Mouse (Mus musculus) CD8-positive naive resting alpha-beta T cell, adult 2 months (primary cell): ENCODE measurements at regions not wholly inside any gene's neighbourhood (a gene's known extent, or its start where the extent isn't known, plus 50 kb on each side); places are given as distances from the start of the nearest gene placed in this dataset.

Source experiments
- DNase-seq, 2 experiments: peaks; one replicate each; pipeline ENCODE4 v3.0.0; 2022; ENCODE audit warnings: low read depth in 2 of 2, low spot score in 2 of 2

GRCm38 (mm10) chr3:60409283-60409633, 63.4 kb upstream of the Mbnl1 start:
- DNase-seq: no peak

- DNase-seq: no peak
Measured at GRCm38 (mm10) chr3:60411746-60412145, 60.9 kb upstream of the Mbnl1 start.

GRCm38 (mm10) chr3:60412206-60412605, 60.4 kb upstream of the Mbnl1 start:
- DNase-seq: no peak

- DNase-seq: peak; percentile 54 to 63
Measured at GRCm38 (mm10) chr3:60413749-60414148, 58.9 kb upstream of the Mbnl1 start.

- no peak for DNase-seq
Measured at GRCm38 (mm10) chr3:60417001-60417400, 55.6 kb upstream of the Mbnl1 start.

- no peak for DNase-seq
Measured at GRCm38 (mm10) chr3:60418652-60419051, 54.0 kb upstream of the Mbnl1 start.

GRCm38 (mm10) chr3:60419216-60419615, 53.4 kb upstream of the Mbnl1 start:
- peak; percentile 48 to 66 for DNase-seq
